Comparison of ENCODE assay signal across 24 mouse cellular contexts in the genomic region with DNA sequence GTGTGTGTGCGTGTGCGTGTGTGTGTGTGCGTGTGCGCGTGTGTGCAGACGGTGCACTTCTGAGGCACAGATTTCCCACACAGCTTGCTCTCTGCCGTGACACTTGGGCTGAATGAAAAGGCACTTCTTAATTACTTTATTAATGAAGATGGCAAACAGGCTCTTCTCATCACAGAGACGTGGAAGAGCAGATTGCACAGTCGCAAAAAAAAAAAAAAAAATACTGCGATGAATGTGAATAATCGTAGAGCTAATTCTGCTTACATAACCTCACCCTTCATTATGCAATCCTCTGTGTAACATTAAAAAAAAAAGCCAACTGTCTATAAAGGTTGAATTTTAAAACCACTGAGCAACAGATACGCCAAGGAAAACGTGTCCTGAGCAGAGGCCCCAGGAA.
DNase-seq lines count a peak whose midpoint lies in the region; ATAC-seq and TF ChIP-seq lines count a peak whose summit lies in the region.
"Had no signal": no experiment of that assay in that cellular context is flagged by ENCODE, and none has a peak within 500 bp of the region (broad histone marks: within the 10 kb centered on the region; RNA-seq: fewer than 3 reads in every experiment).

No protein-coding gene starts in this region.

- 53% methylated on average over 13 of the region's 13 CpGs for WGBS in forebrain, embryonic 15.5 days
- 93% methylated on average over 13 of the region's 13 CpGs for WGBS in forebrain, embryonic 10.5 days
- 44% methylated on average over 13 of the region's 13 CpGs for WGBS in forebrain, embryonic 16.5 days
- WGBS in intestine, postnatal 0 days = 84% methylated on average over 13 of the region's 13 CpGs

- no peak overlapping the region for H3K4me2 ChIP-seq in forebrain, embryonic 15.5 days (replicated peaks)
- no peak overlapping the region for H3K4me2 ChIP-seq in forebrain, embryonic 16.5 days (ENCODE audit: low read length)
- H3K4me2 ChIP-seq in intestine, postnatal 0 days (replicated peaks; ENCODE audit: low read depth) = no peak overlapping the region
- H3K4me2 ChIP-seq: heart, embryonic 13.5 days; hindbrain, embryonic 14.5 days; intestine, embryonic 15.5 days; liver, embryonic 15.5 days; lung, embryonic 15.5 days had no signal

- ATAC-seq in forebrain, embryonic 15.5 days (replicated peaks) = peak; percentile 48
- peak; percentile 62 for ATAC-seq in forebrain, embryonic 16.5 days
- ATAC-seq in intestine, postnatal 0 days = no peak
- ATAC-seq: CD4-positive, CD25-positive, alpha-beta regulatory T cell, adult 4 months; intestine, embryonic 15.5 days had no signal

- H3K27ac ChIP-seq in forebrain, embryonic 15.5 days (replicated peaks) = peak overlapping the region; percentile 75
- H3K27ac ChIP-seq in forebrain, embryonic 10.5 days = no peak overlapping the region
- peak overlapping the region; percentile 68 for H3K27ac ChIP-seq in forebrain, embryonic 16.5 days (ENCODE audit: low read length)
- no peak overlapping the region for H3K27ac ChIP-seq in intestine, postnatal 0 days (ENCODE audit: low read depth, low read length)
- H3K27ac ChIP-seq: heart, adult 2 months; heart, embryonic 13.5 days; hindbrain, embryonic 14.5 days; intestine, embryonic 15.5 days; liver, embryonic 15.5 days; lung, embryonic 15.5 days; macrophage; stomach, postnatal 0 days had no signal

- H3K9ac ChIP-seq in forebrain, embryonic 15.5 days (replicated peaks) = no peak overlapping the region
- no peak overlapping the region for H3K9ac ChIP-seq in forebrain, embryonic 16.5 days (replicated peaks; ENCODE audit: low read depth, low read length)
- H3K9ac ChIP-seq in intestine, postnatal 0 days (ENCODE audit: low read depth, low read length) = no peak overlapping the region
- H3K9ac ChIP-seq: heart, embryonic 13.5 days; hindbrain, embryonic 14.5 days; intestine, embryonic 15.5 days; liver, embryonic 15.5 days; lung, embryonic 15.5 days had no signal

- no peaks in the 10 kb centered on the region for H3K9me3 ChIP-seq in forebrain, embryonic 15.5 days
- no peaks in the 10 kb centered on the region for H3K9me3 ChIP-seq in forebrain, embryonic 10.5 days
- no peaks in the 10 kb centered on the region for H3K9me3 ChIP-seq in forebrain, embryonic 16.5 days (ENCODE audit: control insufficient read depth, low read length)
- no peaks in the 10 kb centered on the region for H3K9me3 ChIP-seq in intestine, postnatal 0 days (ENCODE audit: control insufficient read depth)
- H3K9me3 ChIP-seq: heart, embryonic 13.5 days; intestine, embryonic 15.5 days; liver, embryonic 15.5 days; lung, embryonic 15.5 days had no signal

- H3K36me3 ChIP-seq in forebrain, embryonic 15.5 days = no peaks in the 10 kb centered on the region
- H3K36me3 ChIP-seq in forebrain, embryonic 10.5 days (replicated peaks) = no peaks in the 10 kb centered on the region
- H3K36me3 ChIP-seq in forebrain, embryonic 16.5 days (ENCODE audit: control insufficient read depth, insufficient read depth) = no peaks in the 10 kb centered on the region
- no peaks in the 10 kb centered on the region for H3K36me3 ChIP-seq in intestine, postnatal 0 days (ENCODE audit: control insufficient read depth, insufficient read depth)
- H3K36me3 ChIP-seq: heart, embryonic 13.5 days; intestine, embryonic 15.5 days; liver, embryonic 15.5 days; lung, embryonic 15.5 days had no signal

- peaks cover 24% of the 10 kb centered on the region for H3K4me1 ChIP-seq in forebrain, embryonic 15.5 days
- peaks cover 8% of the 10 kb centered on the region; the same call in 1 of the 2 replicates for H3K4me1 ChIP-seq in forebrain, embryonic 10.5 days
- peaks cover 27% of the 10 kb centered on the region for H3K4me1 ChIP-seq in forebrain, embryonic 16.5 days (replicated peaks; ENCODE audit: control insufficient read depth, insufficient read depth, low read length)
- H3K4me1 ChIP-seq in intestine, postnatal 0 days (replicated peaks; ENCODE audit: control insufficient read depth, insufficient read depth, low read length) = no peaks in the 10 kb centered on the region
- H3K4me1 ChIP-seq: heart, embryonic 13.5 days; intestine, embryonic 15.5 days; liver, embryonic 15.5 days; lung, embryonic 15.5 days had no signal

- no peaks in the 10 kb centered on the region for H3K27me3 ChIP-seq in forebrain, embryonic 15.5 days
- no peaks in the 10 kb centered on the region; the same call in 1 of the 2 replicates for H3K27me3 ChIP-seq in forebrain, embryonic 10.5 days (ENCODE audit: poor library complexity, severe bottlenecking)
- no peaks in the 10 kb centered on the region for H3K27me3 ChIP-seq in forebrain, embryonic 16.5 days (replicated peaks; ENCODE audit: control insufficient read depth, insufficient read depth, low read length)
- H3K27me3 ChIP-seq in intestine, postnatal 0 days (replicated peaks; ENCODE audit: control insufficient read depth, insufficient read depth, low read length) = no peaks in the 10 kb centered on the region
- H3K27me3 ChIP-seq: liver, embryonic 15.5 days; lung, embryonic 15.5 days had no signal

- H3K4me3 ChIP-seq in forebrain, embryonic 15.5 days = no peak overlapping the region
- H3K4me3 ChIP-seq in forebrain, embryonic 10.5 days = no peak overlapping the region
- no peak overlapping the region for H3K4me3 ChIP-seq in forebrain, embryonic 16.5 days (replicated peaks; ENCODE audit: low read length)
- H3K4me3 ChIP-seq in intestine, postnatal 0 days (ENCODE audit: low read depth, low read length) = no peak overlapping the region
- H3K4me3 ChIP-seq: heart, adult 2 months; heart, embryonic 13.5 days; intestine, embryonic 15.5 days; liver, embryonic 15.5 days; lung, embryonic 15.5 days had no signal

- no peak for DNase-seq in forebrain, embryonic 10.5 days (ENCODE audit: extremely low spot score, low spot score)
- DNase-seq in layer of hippocampus, adult 9-11 months = peak; percentile 32
- no peak for DNase-seq in layer of hippocampus, postnatal 25 days (ENCODE audit: extremely low spot score in 1 of 2, low spot score in 1 of 2)
- peak; percentile 4 for DNase-seq in adipocyte (ENCODE audit: low spot score)
- DNase-seq: adrenal gland, postnatal 25 days; cerebellum, adult 11-12 months; cerebellum, postnatal 10 days; gastrocnemius, postnatal 25 days; heart, adult 2 months; heart, postnatal 14 days; kidney, adult 9 months; kidney, postnatal 14 days; thymus, postnatal 14 days had no signal

- no peak for TF ChIP-seq CTCF in intestine, postnatal 0 days (IDR thresholded peaks at IDR 0.05; ENCODE audit: low read depth)

Comparison
In these comparisons a context has a peak if more than half of its experiments do, and no peak if none do; other contexts are left out.
1. H3K27ac ChIP-seq: peak in forebrain, embryonic 15.5 days (single experiment) and forebrain, embryonic 16.5 days (single experiment); none in forebrain, embryonic 10.5 days (single experiment) and intestine, postnatal 0 days (single experiment).
2. DNase-seq: peak in layer of hippocampus, adult 9-11 months (single experiment) and adipocyte (single experiment); none in forebrain, embryonic 10.5 days (single experiment) and layer of hippocampus, postnatal 25 days (0 of 2).